Mouse (Mus musculus) common myeloid progenitor, adult 5-6 weeks (primary cell): ENCODE results near the gene Ccs. TPM values are rescaled to one million over a fixed set of nuclear protein-coding genes. Genes with fewer than 3 reads are reported as not detected.

Source experiments
- ATAC-seq: replicated peaks from 2 replicates; pipeline ENCODE4 v1.8.0; 2016; ENCODE audit warnings: low read depth, mild to moderate bottlenecking, moderate TSS enrichment, inconsistent platforms; ENCODE audit not compliant: poor library complexity, severe bottlenecking
- total RNA-seq: library from RNA; stranded (forward); fragments of 200-1000, 187-1606 nt; gene quantifications from 2 replicates; pipeline ENCODE4 v1.2.3, GENCODE M21; 2017

The Ccs gene
- total RNA-seq, 1 experiment from 2014 or later, result 37.3 TPM

DNA sequence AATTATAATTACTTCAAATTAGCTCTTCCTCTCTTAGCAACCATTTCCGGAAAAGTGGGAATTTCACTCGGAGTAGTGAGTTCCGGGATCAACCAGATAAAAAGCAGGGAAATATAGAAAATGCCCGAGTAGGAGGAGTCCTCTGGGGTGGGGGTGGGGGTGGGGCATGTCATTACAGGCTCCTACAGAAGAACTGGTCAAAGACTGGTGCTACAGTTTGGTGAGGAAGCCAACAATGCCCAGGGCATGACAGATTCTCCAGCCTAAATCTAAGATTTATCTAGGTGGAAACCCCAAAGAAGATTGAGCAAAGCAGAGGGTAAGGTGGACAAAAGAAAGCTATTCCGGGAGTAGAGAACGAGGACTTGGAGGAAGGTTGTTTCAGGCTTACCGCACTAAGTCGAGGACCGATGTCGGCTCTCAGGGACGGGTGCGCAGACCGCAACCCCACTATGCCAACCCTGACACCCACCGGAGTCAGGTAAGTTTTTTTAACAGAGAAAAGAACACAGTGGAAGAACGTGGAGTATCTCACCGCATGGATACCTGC lies 45.8 kb downstream of the Ccs start:
- peak; percentile 14; the same call in 1 of the 2 replicates for ATAC-seq

DNA sequence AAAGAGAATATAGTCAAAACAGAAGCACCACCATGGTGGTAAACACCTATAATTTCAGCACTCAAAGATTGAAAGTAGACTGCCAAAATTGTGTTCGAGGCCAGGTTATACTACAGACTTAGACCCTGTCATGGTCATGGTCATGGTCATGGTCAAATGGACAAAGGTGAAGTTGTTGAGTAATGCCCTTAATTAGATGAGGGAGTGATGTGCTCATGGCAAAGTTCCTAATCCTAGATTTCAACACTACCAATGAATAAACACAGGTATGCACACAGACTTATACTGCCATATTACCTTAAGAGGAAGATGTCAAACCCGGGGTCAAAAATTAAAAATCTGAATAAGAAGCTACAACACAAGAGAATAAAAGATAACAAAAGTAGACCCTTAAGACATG lies 52.8 kb downstream of the Ccs start:
- no peak for ATAC-seq

DNA sequence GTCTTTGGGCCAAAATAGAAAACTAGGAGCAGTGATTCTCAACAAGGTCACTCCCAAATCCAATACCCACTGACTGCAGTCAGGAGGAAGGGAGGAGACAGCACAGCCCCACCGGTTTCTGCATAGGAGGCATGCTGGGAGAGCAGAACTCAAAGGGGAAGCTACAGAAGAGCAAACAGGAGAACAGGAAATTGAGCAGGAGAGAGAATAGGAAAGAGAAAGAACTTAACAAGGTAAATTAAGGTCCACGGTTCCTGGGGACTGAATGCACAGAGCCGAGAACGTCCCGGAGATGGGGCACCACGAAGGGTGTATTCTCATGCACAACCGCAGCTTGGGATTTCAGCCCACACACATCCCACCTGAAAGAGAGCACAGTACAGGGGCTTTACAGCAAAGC lies 53.9 kb downstream of the Ccs start:
- no peak for ATAC-seq

DNA sequence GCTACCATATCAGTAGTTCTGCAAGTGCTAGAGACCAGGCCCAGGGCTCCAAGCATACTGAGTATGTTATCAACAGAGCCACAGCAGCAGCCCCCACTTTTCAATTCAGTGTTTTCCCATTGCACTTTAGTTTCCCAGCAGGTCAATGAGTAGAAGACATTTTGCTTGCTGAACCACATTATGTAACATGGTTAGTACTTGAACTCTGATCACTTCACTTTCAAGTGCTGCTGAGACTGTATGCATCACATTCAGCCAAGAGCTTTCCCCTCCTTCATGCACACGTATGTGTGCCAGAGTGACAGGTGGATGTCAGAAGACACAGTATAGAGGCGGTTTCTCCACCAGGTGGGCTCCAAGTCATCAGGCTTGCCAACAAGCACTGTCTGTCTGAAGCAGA lies 56.2 kb downstream of the Ccs start:
- no peak for ATAC-seq

Other genes with a start within 250 kb of the Ccs start
- gene Lrfn4, start 223.7 kb downstream of the Ccs start, total RNA-seq, result 2.6 and 2.9 TPM in 2 replicates
- gene Rce1, start 213.7 kb downstream of the Ccs start, total RNA-seq, result 19.7 and 27.5 TPM in 2 replicates
- not detected in 2 replicates for gene Gm960, start 140.7 kb downstream of the Ccs start, total RNA-seq
- gene Sptbn2, start 128.2 kb downstream of the Ccs start, total RNA-seq, result under 0.01 and 0.10 TPM in 2 replicates
- 14.6 and 15.9 TPM in 2 replicates for gene Rbm4b, start 82.8 kb downstream of the Ccs start, total RNA-seq
- gene Rbm4, start 45.4 kb downstream of the Ccs start, total RNA-seq, result 70.3 and 72.6 TPM in 2 replicates
- gene Gm21992, start 27.7 kb downstream of the Ccs start, total RNA-seq, result 48.6 and 50.1 TPM in 2 replicates
- 22.6 and 28.6 TPM in 2 replicates for gene Rbm14, start 27.7 kb downstream of the Ccs start, total RNA-seq
- gene Ccdc87, start within 50 bp of the Ccs start, total RNA-seq, result not detected in 2 replicates
- gene Ctsf, start 15.8 kb upstream of the Ccs start, total RNA-seq, result 4.7 and 11.5 TPM in 2 replicates
- 0.37 TPM in 1 of 2 replicates, not detected in the other for gene Actn3, start 38.6 kb upstream of the Ccs start, total RNA-seq
- gene Zdhhc24, start 39.3 kb upstream of the Ccs start, total RNA-seq, result 9.2 and 9.6 TPM in 2 replicates
- 3.8 and 4.8 TPM in 2 replicates for gene Bbs1, start 67.3 kb upstream of the Ccs start, total RNA-seq
- gene Dpp3, start 89.0 kb upstream of the Ccs start, total RNA-seq, result 34.8 and 40.8 TPM in 2 replicates
- 0.14 TPM in 1 of 2 replicates, not detected in the other for gene Peli3, start 103.8 kb upstream of the Ccs start, total RNA-seq
- 56.0 and 82.6 TPM in 2 replicates for gene Mrpl11, start 122.8 kb upstream of the Ccs start, total RNA-seq
- not detected in 2 replicates for gene Npas4, start 151.0 kb upstream of the Ccs start, total RNA-seq
- gene Slc29a2, start 184.5 kb upstream of the Ccs start, total RNA-seq, result 2.3 and 4.3 TPM in 2 replicates
- gene B4gat1, start 199.5 kb upstream of the Ccs start, total RNA-seq, result 9.2 TPM in 1 of 2 replicates, not detected in the other
- gene AC124502.3, start 199.6 kb upstream of the Ccs start, total RNA-seq, result 5.8 TPM in 1 of 2 replicates, not detected in the other
- 27.8 and 28.5 TPM in 2 replicates for gene Brms1, start 202.0 kb upstream of the Ccs start, total RNA-seq
- gene Rin1, start 211.1 kb upstream of the Ccs start, total RNA-seq, result 0.15 and 0.18 TPM in 2 replicates
- gene Cd248, start 228.7 kb upstream of the Ccs start, total RNA-seq, result 0.41 and 0.49 TPM in 2 replicates
- not detected in 2 replicates for gene Tmem151a, start 246.2 kb upstream of the Ccs start, total RNA-seq
- gene Yif1a, start 249.2 kb upstream of the Ccs start, total RNA-seq, result 15.2 and 19.3 TPM in 2 replicates